24 mouse cellular contexts compared by ENCODE assay signal in the genomic region with DNA sequence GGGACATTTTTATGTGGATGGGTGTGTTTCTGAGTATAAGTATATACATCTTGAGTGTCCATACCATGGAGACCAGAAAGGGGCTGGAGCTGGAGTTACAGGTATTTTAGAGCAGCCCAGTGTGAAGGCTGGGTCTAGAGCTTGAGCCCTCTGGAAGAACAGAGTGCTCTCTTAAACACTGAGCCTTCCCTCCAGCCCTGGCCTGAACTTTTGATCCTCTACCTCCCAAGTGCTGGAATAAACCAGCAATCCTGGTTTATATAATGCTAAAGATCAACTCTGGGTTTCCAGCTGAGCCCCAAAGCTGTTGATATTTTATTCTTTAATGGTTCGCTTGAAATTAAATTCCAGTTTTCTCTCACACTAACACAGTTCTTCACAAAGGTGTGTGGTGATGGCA.
"Had no signal": no experiment of that assay in that cellular context is flagged by ENCODE, and none has a peak within 500 bp of the region (broad histone marks: within the 10 kb centered on the region; RNA-seq: fewer than 3 reads in every experiment).

No protein-coding gene starts in this region.

- H3K27me3 ChIP-seq: heart, embryonic 12.5 days; heart, embryonic 13.5 days; heart, embryonic 15.5 days; hindbrain, embryonic 12.5 days; hindbrain, embryonic 13.5 days; hindbrain, embryonic 15.5 days; intestine, embryonic 15.5 days; kidney, embryonic 15.5 days had no signal

- DNase-seq: heart, adult 18-20 months; heart, adult 2 months; heart, postnatal 10 days; heart, postnatal 14 days; heart, postnatal 36 days; heart, postnatal 4 days; kidney, postnatal 4 days; layer of hippocampus, adult 9-11 months; layer of hippocampus, postnatal 36 days had no signal

- H3K36me3 ChIP-seq: heart, embryonic 10.5 days; heart, embryonic 12.5 days; heart, embryonic 13.5 days; heart, embryonic 15.5 days; hindbrain, embryonic 10.5 days; hindbrain, embryonic 12.5 days; hindbrain, embryonic 13.5 days; hindbrain, embryonic 15.5 days; intestine, embryonic 15.5 days; kidney, embryonic 15.5 days had no signal

- H3K4me3 ChIP-seq: heart, adult 2 months; heart, embryonic 10.5 days; heart, embryonic 12.5 days; heart, embryonic 13.5 days; heart, embryonic 15.5 days; hindbrain, embryonic 10.5 days; hindbrain, embryonic 12.5 days; hindbrain, embryonic 13.5 days; hindbrain, embryonic 15.5 days; intestine, embryonic 15.5 days; kidney, embryonic 15.5 days; layer of hippocampus, adult 2 months; left cerebral cortex, adult 2 months had no signal

- H3K27ac ChIP-seq: heart, adult 2 months; heart, embryonic 10.5 days; heart, embryonic 13.5 days; hindbrain, embryonic 10.5 days; hindbrain, embryonic 12.5 days; hindbrain, embryonic 13.5 days; hindbrain, embryonic 14.5 days; hindbrain, embryonic 15.5 days; hindbrain, postnatal 0 days; intestine, embryonic 15.5 days; kidney, embryonic 15.5 days; kidney, postnatal 0 days; layer of hippocampus, adult 2 months; left cerebral cortex, adult 2 months had no signal
